Mouse (Mus musculus) CH12.LX (cell line): ENCODE measurements around the gene Utp14b.

Experiments
- CTCF ChIP-seq, 2 experiments: IDR thresholded peaks in 1 of 2; conservative IDR thresholded peaks in 1 of 2; 2 replicates each; pipeline ENCODE4 v1.5.1; 2011 to 2012; ENCODE audit warnings: low read depth in 2 of 2, low read length in 2 of 2, improper control_type of control experiment in 1 of 2, inconsistent platforms in 1 of 2, mild to moderate bottlenecking in 1 of 2, moderate library complexity in 1 of 2
- EP300 ChIP-seq: IDR thresholded peaks from 2 replicates; pipeline ENCODE4 v1.6.1; 2011; ENCODE audit warnings: low read length, improper control_type of control experiment
- JUND ChIP-seq: conservative IDR thresholded peaks from 2 replicates; pipeline ENCODE4 v1.6.1; 2011; ENCODE audit warnings: low read depth, low read length, improper control_type of control experiment
- MAX ChIP-seq: IDR thresholded peaks from 2 replicates; pipeline ENCODE4 v1.6.1; 2011; ENCODE audit warnings: low read length, improper control_type of control experiment
- MYC ChIP-seq: IDR thresholded peaks from 2 replicates; pipeline ENCODE4 v1.6.1; 2011; ENCODE audit warnings: low read depth, mild to moderate bottlenecking, improper control_type of control experiment, low read length
- NELFE ChIP-seq: IDR thresholded peaks from 2 replicates; pipeline ENCODE4 v1.6.1; 2011; ENCODE audit warnings: low read depth, low read length, improper control_type of control experiment
- POLR2A ChIP-seq: IDR thresholded peaks from 2 replicates; pipeline ENCODE4 v1.6.1; 2011; ENCODE audit warnings: low read depth, mild to moderate bottlenecking, improper control_type of control experiment, low read length
- SMC3 ChIP-seq: IDR thresholded peaks from 2 replicates; pipeline ENCODE4 v1.6.1; 2011; ENCODE audit warnings: low read depth, low read length, improper control_type of control experiment
- UBTF ChIP-seq: IDR thresholded peaks from 2 replicates; pipeline ENCODE4 v1.6.1; 2012; ENCODE audit warnings: low read depth, mild to moderate bottlenecking, inconsistent platforms, low read length, improper control_type of control experiment, moderate library complexity

- TF ChIP-seq UBTF, result no peak
- TF ChIP-seq POLR2A, result no peak
- TF ChIP-seq MAX, result no peak
- no peak for TF ChIP-seq SMC3
- no peak for TF ChIP-seq MYC
- no peak for TF ChIP-seq CTCF (conservative IDR thresholded peaks at IDR 0.05 in 1 of 2, IDR thresholded peaks at IDR 0.05 in 1 of 2; ENCODE audit: low read depth in 2 of 2, low read length in 2 of 2)
- TF ChIP-seq NELFE, result no peak
- TF ChIP-seq EP300, result no peak
- no peak for TF ChIP-seq JUND
Measured at GRCm38 (mm10) chr1:78694503-78695258, 36.8 kb downstream of the Utp14b start.
